Mouse (Mus musculus): ENCODE data around the gene Pdia4. TPM values are rescaled to one million over a fixed set of nuclear protein-coding genes. Genes with fewer than 3 reads are reported as not detected.
"Not testable (repeated sequence)": the region's sequence is repeated elsewhere in the genome, so short reads cannot be mapped to it uniquely, and the experiment has no call there.

Gene Pdia4
- 298 and 300 TPM in 2 replicates for polyA plus RNA-seq (2016; fragmentation: Nextera tagmentation; extraction: Ambion mirVana)

- peak within 1 kb of the TSS; percentile 89 for H3K9ac ChIP-seq
- H3K27me3 ChIP-seq, result no peaks in the 10 kb centered on the region
- peak; percentile 99 for ATAC-seq (ENCODE audit: insufficient number of reproducible peaks, insufficient read depth, low FRiP score, low TSS enrichment)
- H3K4me2 ChIP-seq (replicated peaks), result peak within 1 kb of the TSS; percentile 66
- peak within 1 kb of the TSS; percentile 81 for H3K4me3 ChIP-seq
- H3K4me1 ChIP-seq, result peaks cover 26% of the 10 kb centered on the region
- peak within 1 kb of the TSS; percentile 97 for H3K27ac ChIP-seq
- 0 out of 2 replicates have a peak, but pooled peaks cover 4% of the 10 kb centered on the region for H3K36me3 ChIP-seq
- no peaks in the 10 kb centered on the region for H3K9me3 ChIP-seq
- WGBS, result under 1% methylated on average over 44 of the region's 44 CpGs
These were observed at the start of gene Pdia4 for GRCm38 (mm10) chr6:47813257-47813878. TSS of gene Pdia4 (minus strand) at chr6:47813430.

- H3K9ac ChIP-seq; H3K4me1 ChIP-seq; H3K9me3 ChIP-seq; H3K4me3 ChIP-seq; H3K27ac ChIP-seq; H3K4me2 ChIP-seq (replicated peaks); H3K27me3 ChIP-seq; ATAC-seq (ENCODE audit: insufficient number of reproducible peaks, insufficient read depth, low FRiP score, low TSS enrichment): not testable (repeated sequence)
- WGBS, result 88% methylated on average over 3 of the region's 3 CpGs
- peaks cover 26% of the 10 kb centered on the region for H3K36me3 ChIP-seq
These were observed 44.5 kb upstream of the Pdia4 start for GRCm38 (mm10) chr6:47857729-47858128.

GRCm38 (mm10) chr6:47857241-47857640, 44.0 kb upstream of the Pdia4 start:
- Histone ChIP-seq H3K4me3 (no peak overlapping the region), H3K27me3 (no peaks in the 10 kb centered on the region), H3K9ac (no peak overlapping the region), H3K4me1 (no peaks in the 10 kb centered on the region), H3K27ac (no peak overlapping the region), H3K4me2 (replicated peaks) (no peak overlapping the region), H3K36me3 (peaks cover 23% of the 10 kb centered on the region), H3K9me3 (no peaks in the 10 kb centered on the region)
- ATAC-seq (ENCODE audit: insufficient number of reproducible peaks, insufficient read depth, low FRiP score, low TSS enrichment), result no peak
- WGBS, result 94% methylated on average over 6 of the region's 6 CpGs

- H3K9ac ChIP-seq, result no peak overlapping the region
- H3K4me3 ChIP-seq, result no peak overlapping the region
- H3K27ac ChIP-seq, result no peak overlapping the region
- H3K9me3 ChIP-seq, result no peaks in the 10 kb centered on the region
- H3K4me1 ChIP-seq, result no peaks in the 10 kb centered on the region
- H3K4me2 ChIP-seq (replicated peaks), result no peak overlapping the region
- no peaks in the 10 kb centered on the region; the same call in 1 of the 2 replicates for H3K36me3 ChIP-seq
- ATAC-seq (ENCODE audit: insufficient number of reproducible peaks, insufficient read depth, low FRiP score, low TSS enrichment), result no peak
- H3K27me3 ChIP-seq, result no peaks in the 10 kb centered on the region
These were observed 32.5 kb upstream of the Pdia4 start for GRCm38 (mm10) chr6:47845779-47846178.

GRCm38 (mm10) chr6:47842337-47842736, 29.1 kb upstream of the Pdia4 start:
- H3K4me2 ChIP-seq (replicated peaks), result no peak overlapping the region
- no peaks in the 10 kb centered on the region for H3K4me1 ChIP-seq
- peaks cover 3% of the 10 kb centered on the region; the same call in 1 of the 2 replicates for H3K36me3 ChIP-seq
- no peak overlapping the region for H3K4me3 ChIP-seq
- H3K27ac ChIP-seq, result no peak overlapping the region
- H3K27me3 ChIP-seq, result no peaks in the 10 kb centered on the region
- WGBS, result 98% methylated on average over 1 of the region's 1 CpGs
- no peak overlapping the region for H3K9ac ChIP-seq
- H3K9me3 ChIP-seq, result no peaks in the 10 kb centered on the region
- ATAC-seq (ENCODE audit: insufficient number of reproducible peaks, insufficient read depth, low FRiP score, low TSS enrichment), result no peak

- no peak overlapping the region for H3K4me3 ChIP-seq
- no peak for ATAC-seq (ENCODE audit: insufficient number of reproducible peaks, insufficient read depth, low FRiP score, low TSS enrichment)
- H3K9me3 ChIP-seq, result no peaks in the 10 kb centered on the region
- H3K27ac ChIP-seq, result no peak overlapping the region
- 94% methylated on average over 2 of the region's 2 CpGs for WGBS
- no peaks in the 10 kb centered on the region for H3K27me3 ChIP-seq
- no peak overlapping the region for H3K4me2 ChIP-seq (replicated peaks)
- H3K36me3 ChIP-seq, result peaks cover 3% of the 10 kb centered on the region; the same call in 1 of the 2 replicates
- no peak overlapping the region for H3K9ac ChIP-seq
- no peaks in the 10 kb centered on the region for H3K4me1 ChIP-seq
These were observed 28.6 kb upstream of the Pdia4 start for GRCm38 (mm10) chr6:47841831-47842230.

- no peaks in the 10 kb centered on the region for H3K9me3 ChIP-seq
- H3K27ac ChIP-seq, result no peak overlapping the region
- WGBS, result 92% methylated on average over 1 of the region's 1 CpGs
- peaks cover 3% of the 10 kb centered on the region; the same call in 1 of the 2 replicates for H3K36me3 ChIP-seq
- no peak for ATAC-seq (ENCODE audit: insufficient number of reproducible peaks, insufficient read depth, low FRiP score, low TSS enrichment)
- H3K4me3 ChIP-seq, result no peak overlapping the region
- no peaks in the 10 kb centered on the region for H3K27me3 ChIP-seq
- no peak overlapping the region for H3K9ac ChIP-seq
- H3K4me1 ChIP-seq, result 0 out of 2 replicates have a peak, but pooled peaks cover 5% of the 10 kb centered on the region
- H3K4me2 ChIP-seq (replicated peaks), result no peak overlapping the region
These were observed 27.8 kb upstream of the Pdia4 start for GRCm38 (mm10) chr6:47841077-47841476.

GRCm38 (mm10) chr6:47837630-47838029, 24.4 kb upstream of the Pdia4 start:
- 90% methylated on average over 2 of the region's 2 CpGs for WGBS

GRCm38 (mm10) chr6:47835984-47836521, 22.8 kb upstream of the Pdia4 start:
- Histone ChIP-seq H3K27ac (peak overlapping the region; percentile 95), H3K27me3 (no peaks in the 10 kb centered on the region), H3K4me2 (replicated peaks) (peak overlapping the region; percentile 77), H3K36me3 (0 out of 2 replicates have a peak, but pooled peaks cover 3% of the 10 kb centered on the region), H3K9me3 (no peaks in the 10 kb centered on the region), H3K4me3 (peak overlapping the region; percentile 94), H3K9ac (peak overlapping the region; percentile 85), H3K4me1 (0 out of 2 replicates have a peak, but pooled peaks cover 5% of the 10 kb centered on the region)
- ATAC-seq (ENCODE audit: insufficient number of reproducible peaks, insufficient read depth, low FRiP score, low TSS enrichment), result peak; percentile 74
- WGBS, result under 1% methylated on average over 49 of the region's 49 CpGs

More at GRCm38 (mm10) chr6:47837630-47838029, 24.4 kb upstream of the Pdia4 start:
- H3K9me3 ChIP-seq, result no peaks in the 10 kb centered on the region
- no peaks in the 10 kb centered on the region for H3K27me3 ChIP-seq
- no peak for ATAC-seq (ENCODE audit: insufficient number of reproducible peaks, insufficient read depth, low FRiP score, low TSS enrichment)
- H3K27ac ChIP-seq, result no peak overlapping the region
- H3K9ac ChIP-seq, result no peak overlapping the region
- 0 out of 2 replicates have a peak, but pooled peaks cover 3% of the 10 kb centered on the region for H3K36me3 ChIP-seq
- no peak overlapping the region for H3K4me3 ChIP-seq
- no peak overlapping the region for H3K4me2 ChIP-seq (replicated peaks)
- H3K4me1 ChIP-seq, result 0 out of 2 replicates have a peak, but pooled peaks cover 5% of the 10 kb centered on the region

- under 1% methylated on average over 51 of the region's 52 CpGs for WGBS
- Histone ChIP-seq H3K27ac (peak within 1 kb of the TSS; percentile 95), H3K4me3 (peak within 1 kb of the TSS; percentile 94), H3K9me3 (no peaks in the 10 kb centered on the region), H3K36me3 (0 out of 2 replicates have a peak, but pooled peaks cover 3% of the 10 kb centered on the region), H3K27me3 (no peaks in the 10 kb centered on the region), H3K9ac (peak within 1 kb of the TSS; percentile 85), H3K4me2 (replicated peaks) (peak within 1 kb of the TSS; percentile 77), H3K4me1 (0 out of 2 replicates have a peak, but pooled peaks cover 5% of the 10 kb centered on the region)
- ATAC-seq (ENCODE audit: insufficient number of reproducible peaks, insufficient read depth, low FRiP score, low TSS enrichment), result peak; percentile 95
These were observed 22.3 kb upstream of the Pdia4 start, which contains the start of gene Zfp398 for GRCm38 (mm10) chr6:47835482-47835983. TSS of gene Zfp398 (plus strand) at chr6:47835661.

- ATAC-seq (ENCODE audit: insufficient number of reproducible peaks, insufficient read depth, low FRiP score, low TSS enrichment), result no peak
- H3K9me3 ChIP-seq, result no peaks in the 10 kb centered on the region
- no peak overlapping the region for H3K9ac ChIP-seq
- 62% methylated on average over 1 of the region's 1 CpGs for WGBS
- no peak overlapping the region for H3K27ac ChIP-seq
- no peaks in the 10 kb centered on the region for H3K27me3 ChIP-seq
- H3K36me3 ChIP-seq, result no peaks in the 10 kb centered on the region
- H3K4me1 ChIP-seq, result 0 out of 2 replicates have a peak, but pooled peaks cover 5% of the 10 kb centered on the region
- H3K4me2 ChIP-seq (replicated peaks), result no peak overlapping the region
- no peak overlapping the region for H3K4me3 ChIP-seq
These were observed 19.0 kb upstream of the Pdia4 start for GRCm38 (mm10) chr6:47832220-47832619.

Measured in embryonic facial prominence, embryonic 12.5 days (tissue).